Mouse (Mus musculus): ENCODE results near the gene 4930402H24Rik. TPM values are rescaled to one million over a fixed set of nuclear protein-coding genes. Genes with fewer than 3 reads are reported as not detected.

The 4930402H24Rik gene
- total and polyA plus RNA-seq, 2 experiments from 2014 or later: 57.6 to 131 TPM

GRCm38 (mm10) chr2:130818838-130819647 lies 87.2 kb downstream of the 4930402H24Rik start:
- peak; percentile 93 for ATAC-seq

DNA sequence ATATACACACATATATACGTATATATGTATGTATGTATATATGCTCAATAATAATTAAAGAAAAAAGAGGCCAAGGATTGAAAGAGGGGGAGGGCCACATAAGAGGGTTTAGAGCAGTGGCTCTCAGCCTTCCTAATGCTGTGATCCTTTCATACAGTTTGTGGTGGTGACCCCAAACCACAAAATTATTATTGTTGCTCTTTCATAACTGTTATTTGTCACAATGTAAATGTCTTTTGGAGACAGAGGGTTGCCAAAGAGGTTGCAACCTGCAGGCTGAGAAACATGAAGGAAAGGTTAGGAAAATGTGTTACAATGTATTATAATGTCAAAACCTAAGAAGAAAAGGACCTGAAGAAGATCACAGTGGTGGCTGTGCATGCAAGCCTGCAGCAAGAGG lies 88.3 kb downstream of the 4930402H24Rik start:
- Histone ChIP-seq H3K4me1 (ENCODE audit: insufficient read depth, low read length) (no peaks in the 10 kb centered on the region), H3K36me3 (ENCODE audit: insufficient read depth, low read length) (peaks cover 32% of the 10 kb centered on the region), H3K9ac (replicated peaks; ENCODE audit: low read length) (no peak overlapping the region), H3K27ac (no peak overlapping the region), H3K4me2 (ENCODE audit: low read depth, low read length) (no peak overlapping the region), H3K27me3 (ENCODE audit: insufficient read depth, low read length) (no peaks in the 10 kb centered on the region), H3K4me3 (ENCODE audit: low read length) (no peak overlapping the region), H3K9me3 (ENCODE audit: low read length) (no peaks in the 10 kb centered on the region)
- ATAC-seq (no peak), DNase-seq (ENCODE audit: low spot score) (no peak)
- WGBS: 93% methylated on average over 1 of the region's 1 CpGs
- no peak for TF ChIP-seq CTCF (IDR thresholded peaks at IDR 0.05; ENCODE audit: low read depth)

More at GRCm38 (mm10) chr2:130818838-130819647, 87.2 kb downstream of the 4930402H24Rik start:
- DNase-seq (ENCODE audit: low spot score): peak; percentile 80
- H3K9ac ChIP-seq (replicated peaks; ENCODE audit: low read length): no peak overlapping the region
- H3K4me3 ChIP-seq (ENCODE audit: low read length): no peak overlapping the region
- H3K4me2 ChIP-seq (ENCODE audit: low read depth, low read length): no peak overlapping the region
- TF ChIP-seq CTCF (IDR thresholded peaks at IDR 0.05; ENCODE audit: low read depth): peak; percentile 68
- no peaks in the 10 kb centered on the region for H3K4me1 ChIP-seq (ENCODE audit: insufficient read depth, low read length)
- peaks cover 24% of the 10 kb centered on the region for H3K36me3 ChIP-seq (ENCODE audit: insufficient read depth, low read length)
- 11% methylated on average over 11 of the region's 11 CpGs for WGBS
- H3K27me3 ChIP-seq (ENCODE audit: insufficient read depth, low read length): no peaks in the 10 kb centered on the region
- H3K27ac ChIP-seq: peak overlapping the region; percentile 69
- no peaks in the 10 kb centered on the region for H3K9me3 ChIP-seq (ENCODE audit: low read length)

- no peak for TF ChIP-seq CTCF (IDR thresholded peaks at IDR 0.05; ENCODE audit: low read depth)
- Histone ChIP-seq H3K36me3 (ENCODE audit: insufficient read depth, low read length) (peaks cover 41% of the 10 kb centered on the region), H3K4me1 (ENCODE audit: insufficient read depth, low read length) (no peaks in the 10 kb centered on the region), H3K9ac (replicated peaks; ENCODE audit: low read length) (no peak overlapping the region), H3K4me3 (ENCODE audit: low read length) (no peak overlapping the region), H3K9me3 (ENCODE audit: low read length) (no peaks in the 10 kb centered on the region), H3K27me3 (ENCODE audit: insufficient read depth, low read length) (no peaks in the 10 kb centered on the region), H3K27ac (no peak overlapping the region), H3K4me2 (ENCODE audit: low read depth, low read length) (no peak overlapping the region)
- ATAC-seq (no peak), DNase-seq (ENCODE audit: low spot score) (no peak)
- WGBS: 87% methylated on average over 5 of the region's 5 CpGs
Measured at GRCm38 (mm10) chr2:130816205-130816604, 90.0 kb downstream of the 4930402H24Rik start.

DNA sequence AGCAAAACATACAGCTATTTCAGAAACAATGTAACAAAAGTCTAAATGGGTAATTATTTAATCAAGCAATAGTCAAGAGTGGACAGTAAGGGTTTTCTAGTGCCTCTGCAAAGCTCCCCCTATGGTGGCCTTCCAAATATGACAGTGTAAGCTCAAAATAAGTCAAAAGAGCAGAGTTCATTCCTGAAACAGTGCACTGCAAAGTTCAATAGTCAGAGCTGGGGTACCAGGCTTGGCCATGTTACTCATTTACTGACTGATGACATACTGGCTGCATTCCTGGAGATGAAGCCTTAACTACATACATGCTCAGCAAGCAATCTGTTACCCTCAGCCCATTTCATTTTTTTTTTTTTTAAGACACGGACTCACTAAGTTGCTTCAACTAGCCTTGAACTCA lies 91.7 kb downstream of the 4930402H24Rik start:
- Histone ChIP-seq H3K27me3 (ENCODE audit: insufficient read depth, low read length) (no peaks in the 10 kb centered on the region), H3K4me3 (ENCODE audit: low read length) (no peak overlapping the region), H3K9me3 (ENCODE audit: low read length) (no peaks in the 10 kb centered on the region), H3K27ac (no peak overlapping the region), H3K9ac (replicated peaks; ENCODE audit: low read length) (no peak overlapping the region), H3K4me1 (ENCODE audit: insufficient read depth, low read length) (no peaks in the 10 kb centered on the region), H3K4me2 (ENCODE audit: low read depth, low read length) (no peak overlapping the region), H3K36me3 (ENCODE audit: insufficient read depth, low read length) (peaks cover 41% of the 10 kb centered on the region)
- ATAC-seq (no peak), DNase-seq (ENCODE audit: low spot score) (no peak)
- WGBS: 83% methylated on average over 1 of the region's 1 CpGs
- TF ChIP-seq CTCF (IDR thresholded peaks at IDR 0.05; ENCODE audit: low read depth): no peak

DNA sequence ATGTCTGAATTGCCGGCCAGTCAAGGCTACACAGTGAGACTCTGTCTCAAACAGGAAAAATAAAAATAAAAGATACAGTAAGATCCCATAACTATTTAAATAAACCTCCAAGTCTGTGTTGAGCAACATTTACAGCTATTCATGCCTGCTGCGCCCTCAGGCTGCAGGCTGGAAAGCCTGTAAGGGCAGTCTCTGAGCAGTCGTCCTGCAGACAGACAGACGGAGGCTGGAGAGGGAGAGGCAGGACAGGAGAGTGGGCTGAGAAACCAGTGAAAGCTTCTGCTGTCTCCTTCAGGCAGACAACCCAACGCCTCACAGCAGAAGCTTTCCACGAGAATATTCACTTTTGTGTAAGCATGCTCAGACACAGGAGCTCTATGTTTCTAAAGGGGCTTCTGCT lies 92.5 kb downstream of the 4930402H24Rik start:
- peaks cover 48% of the 10 kb centered on the region for H3K36me3 ChIP-seq (ENCODE audit: insufficient read depth, low read length)
- TF ChIP-seq CTCF (IDR thresholded peaks at IDR 0.05; ENCODE audit: low read depth): no peak
- no peak overlapping the region for H3K4me3 ChIP-seq (ENCODE audit: low read length)
- no peak overlapping the region for H3K27ac ChIP-seq
- no peak overlapping the region for H3K4me2 ChIP-seq (ENCODE audit: low read depth, low read length)
- ATAC-seq: no peak
- WGBS: 78% methylated on average over 6 of the region's 6 CpGs
- DNase-seq (ENCODE audit: low spot score): no peak
- H3K9me3 ChIP-seq (ENCODE audit: low read length): no peaks in the 10 kb centered on the region
- H3K9ac ChIP-seq (replicated peaks; ENCODE audit: low read length): no peak overlapping the region
- no peaks in the 10 kb centered on the region for H3K27me3 ChIP-seq (ENCODE audit: insufficient read depth, low read length)
- no peaks in the 10 kb centered on the region for H3K4me1 ChIP-seq (ENCODE audit: insufficient read depth, low read length)

GRCm38 (mm10) chr2:130812487-130812886 lies 93.7 kb downstream of the 4930402H24Rik start:
- peak; percentile 43 for TF ChIP-seq CTCF (IDR thresholded peaks at IDR 0.05; ENCODE audit: low read depth)
- DNase-seq (ENCODE audit: low spot score) (peak; percentile 11), ATAC-seq (no peak)
- Histone ChIP-seq H3K4me1 (ENCODE audit: insufficient read depth, low read length) (no peaks in the 10 kb centered on the region), H3K4me3 (ENCODE audit: low read length) (no peak overlapping the region), H3K9ac (replicated peaks; ENCODE audit: low read length) (no peak overlapping the region), H3K36me3 (ENCODE audit: insufficient read depth, low read length) (peaks cover 52% of the 10 kb centered on the region), H3K9me3 (ENCODE audit: low read length) (no peaks in the 10 kb centered on the region), H3K27ac (no peak overlapping the region), H3K27me3 (ENCODE audit: insufficient read depth, low read length) (no peaks in the 10 kb centered on the region), H3K4me2 (ENCODE audit: low read depth, low read length) (no peak overlapping the region)
- 100% methylated on average over 1 of the region's 1 CpGs for WGBS

- Histone ChIP-seq H3K9ac (replicated peaks; ENCODE audit: low read length) (no peak overlapping the region), H3K9me3 (ENCODE audit: low read length) (no peaks in the 10 kb centered on the region), H3K4me2 (ENCODE audit: low read depth, low read length) (no peak overlapping the region), H3K4me3 (ENCODE audit: low read length) (no peak overlapping the region), H3K4me1 (ENCODE audit: insufficient read depth, low read length) (no peaks in the 10 kb centered on the region), H3K27me3 (ENCODE audit: insufficient read depth, low read length) (no peaks in the 10 kb centered on the region), H3K36me3 (ENCODE audit: insufficient read depth, low read length) (peaks cover 44% of the 10 kb centered on the region), H3K27ac (no peak overlapping the region)
- WGBS: 98% methylated on average over 3 of the region's 3 CpGs
- DNase-seq (ENCODE audit: low spot score): no peak
- no peak for TF ChIP-seq CTCF (IDR thresholded peaks at IDR 0.05; ENCODE audit: low read depth)
- no peak for ATAC-seq
Measured at GRCm38 (mm10) chr2:130805146-130805545, 101.1 kb downstream of the 4930402H24Rik start.

Measured in hindbrain, postnatal 0 days (tissue).